Mouse (Mus musculus) liver, adult 2 months (tissue): ENCODE measurements around the gene Mxra7.

Experiments
- CTCF ChIP-seq: fragments of 200-500 bp; IDR thresholded peaks from 2 replicates; pipeline ENCODE4 v1.5.1; 2011; ENCODE audit warnings: low read depth, low read length, control low read depth
- POLR2A ChIP-seq: fragments of 200-500 bp; IDR thresholded peaks from 2 replicates; pipeline ENCODE4 v1.6.1; 2011; ENCODE audit warnings: low read length, control low read depth; ENCODE audit not compliant: insufficient read depth; ENCODE audit errors: extremely low read depth

DNA sequence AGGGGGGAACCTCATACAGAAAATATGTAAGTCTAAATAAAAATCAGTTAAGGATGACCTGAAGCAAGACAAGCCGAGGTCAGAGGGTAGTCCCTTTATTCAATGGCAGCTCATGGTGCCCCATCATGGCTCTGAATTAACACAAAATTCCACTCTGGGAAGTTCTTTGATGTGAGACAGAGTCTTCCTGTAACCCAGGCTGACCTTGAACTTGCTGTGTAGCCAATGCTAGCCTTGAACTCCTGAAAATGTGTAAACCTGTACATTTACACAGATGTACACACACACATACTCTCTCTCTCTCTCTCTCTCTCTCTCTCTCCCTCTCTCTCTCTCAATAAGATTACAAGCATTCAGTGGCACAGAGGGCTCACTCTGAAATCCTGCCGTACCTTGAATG lies 62.9 kb downstream of the Mxra7 start:
- TF ChIP-seq CTCF (no peak), POLR2A (no peak)
